Mouse (Mus musculus) inflammation-experienced regulatory T-cells, adult 16 weeks (primary cell): ENCODE measurements around the gene Asb16. TPM values are rescaled to one million over a fixed set of nuclear protein-coding genes. Genes with fewer than 3 reads are reported as not detected.

Source experiments
- polyA plus RNA-seq: library from polyadenylated mRNA; unstranded; fragments of 100-300 nt; shearing (Covaris generic); gene quantifications from one replicate; pipeline ENCODE4 v1.2.1, GENCODE M21; 2017

Gene Asb16
- not detected for polyA plus RNA-seq

DNA sequence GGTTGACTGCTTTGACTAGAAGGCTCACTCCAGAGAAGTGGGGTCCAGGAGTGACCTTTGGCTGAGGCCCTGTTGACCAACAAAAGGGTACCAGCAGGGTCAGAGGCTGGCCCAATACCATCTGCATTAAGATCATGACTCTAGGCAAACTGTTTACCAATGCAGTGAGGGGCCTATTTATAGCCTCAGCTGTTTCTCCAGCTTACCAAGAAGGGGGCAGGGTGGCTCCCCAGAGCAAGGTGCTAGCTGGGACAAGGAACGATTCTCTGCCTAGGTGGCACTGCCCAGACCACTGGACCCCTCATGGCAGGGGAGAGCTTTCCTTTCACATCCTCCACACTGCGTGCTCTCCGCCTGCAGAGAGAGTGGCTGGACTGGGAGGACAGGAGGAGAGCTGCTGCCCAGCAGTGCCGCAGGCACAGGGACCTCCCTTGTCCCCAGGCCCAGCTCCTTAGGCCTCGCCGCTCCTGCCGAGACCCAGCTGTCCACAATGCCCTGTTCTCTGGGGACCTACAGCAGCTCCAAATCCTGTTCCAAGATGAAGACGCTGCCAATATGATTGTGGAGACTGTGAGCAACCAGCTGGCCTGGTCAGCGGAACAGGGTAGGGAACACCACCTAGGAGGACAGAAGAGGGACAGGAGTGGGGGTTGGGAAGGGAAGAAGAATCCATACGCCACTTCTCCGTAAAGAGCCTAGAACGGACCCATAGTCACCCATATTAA is at the start of gene Asb16:
Asb16 (plus strand) TSS at position 224 of the 725 bp plus-strand sequence.

GRCm38 (mm10) chr11:102230006-102230741 is 38.4 kb upstream of the Asb16 start, which contains the start of gene Hdac5:
TSS of gene Hdac5 (minus strand) at chr11:102230166.

DNA sequence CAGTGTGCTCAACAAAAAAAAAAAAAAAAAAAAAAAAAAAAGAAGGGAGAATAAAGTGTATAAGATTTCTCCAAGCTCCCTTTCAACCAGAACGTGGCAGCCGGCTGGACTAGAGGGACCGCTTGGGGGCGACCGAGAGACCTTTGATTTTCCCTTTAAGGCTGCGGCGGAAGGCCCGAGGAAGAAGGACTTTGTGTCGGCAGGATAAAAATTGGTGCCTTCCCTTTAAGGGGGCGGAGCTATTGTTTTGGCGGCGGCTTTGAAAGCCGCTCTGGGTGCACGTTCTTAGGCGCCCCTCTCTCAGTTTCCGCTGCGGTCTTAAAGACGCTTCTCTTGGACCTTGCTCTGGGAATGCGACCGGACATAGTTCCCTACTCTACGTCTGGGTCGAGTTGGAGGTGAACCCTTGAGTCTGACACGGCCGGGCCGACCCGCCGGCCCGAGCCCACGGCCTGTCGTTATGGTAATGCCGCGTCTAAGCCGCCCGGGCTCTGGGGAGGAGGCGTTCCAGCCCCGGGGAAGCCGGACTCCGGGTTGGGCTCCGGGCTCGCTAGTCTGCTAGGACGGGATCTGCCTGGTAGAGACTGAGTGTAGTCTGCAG is 19.8 kb upstream of the Asb16 start, which contains the start of gene BC030867:
BC030867 (plus strand) TSS at position 253 of the 601 bp plus-strand sequence.

DNA sequence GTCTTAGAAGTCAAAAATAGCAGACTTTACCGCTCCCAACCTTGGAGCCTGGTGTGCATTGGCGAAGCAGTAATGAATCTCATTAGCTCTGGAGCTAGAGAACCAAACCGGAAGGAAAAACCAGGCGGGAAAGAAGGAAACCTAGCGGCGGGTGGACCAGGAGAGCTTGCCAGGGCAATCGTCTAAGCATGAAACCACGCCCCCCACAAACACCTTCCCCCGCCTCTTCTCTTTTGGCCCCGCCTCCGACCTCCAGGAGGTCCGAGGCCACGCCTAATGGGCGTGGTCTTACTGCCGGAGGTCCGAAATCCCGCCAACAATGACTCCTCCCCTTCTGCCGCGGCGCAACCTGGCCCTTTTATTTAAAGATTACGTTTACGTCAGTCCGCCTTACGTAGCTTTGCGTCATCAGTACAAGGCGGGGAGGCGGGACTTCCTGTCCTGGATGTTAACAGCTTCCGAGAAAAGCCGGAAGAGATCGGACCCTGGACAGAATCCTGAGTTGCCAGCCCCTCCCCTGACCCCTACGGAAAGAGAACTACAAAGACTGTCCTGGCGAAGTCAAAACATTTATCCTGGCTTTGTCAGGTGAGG is 16.1 kb downstream of the Asb16 start, which contains the start of gene Tmub2:
Tmub2 (plus strand) TSS at position 431 of the 594 bp plus-strand sequence.

GRCm38 (mm10) chr11:102296491-102297472 is 28.2 kb downstream of the Asb16 start, which contains the start of gene Atxn7l3:
TSS of gene Atxn7l3 (minus strand) at chr11:102296631.

DNA sequence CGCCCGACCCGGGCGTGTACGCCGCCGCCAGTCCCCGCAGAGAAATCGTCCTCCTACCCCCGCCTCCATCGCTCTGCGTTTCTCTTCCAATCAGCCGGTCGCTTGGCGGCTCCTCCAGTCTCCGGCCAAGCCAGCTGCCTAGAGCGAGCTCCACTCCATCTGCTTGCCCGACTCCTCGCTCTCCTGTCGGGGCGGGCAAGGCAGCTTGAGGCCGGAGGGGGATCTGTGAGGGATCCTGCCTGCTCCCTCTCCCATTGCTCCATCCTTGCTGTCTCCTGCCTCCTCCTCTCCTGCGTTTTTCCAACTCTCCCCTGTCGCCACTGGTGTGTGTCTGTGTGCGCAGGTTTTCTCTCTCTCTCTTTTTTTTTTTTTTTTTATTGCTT is 50.9 kb downstream of the Asb16 start, which contains the start of gene Ubtf:
Ubtf (minus strand) TSS at position 333 of the 383 bp plus-strand sequence.

Other genes starting within 250 kb of the Asb16 start
- not detected for gene Mpp3, start 240.3 kb upstream of the Asb16 start, polyA plus RNA-seq
- not detected for gene Cd300lg, start 227.2 kb upstream of the Asb16 start, polyA plus RNA-seq
- gene Mpp2, start 180.2 kb upstream of the Asb16 start, polyA plus RNA-seq = 6.2 TPM
- gene Ppy, start 167.4 kb upstream of the Asb16 start, polyA plus RNA-seq = not detected
- not detected for gene Pyy, start 160.9 kb upstream of the Asb16 start, polyA plus RNA-seq
- gene Nags, start 123.2 kb upstream of the Asb16 start, polyA plus RNA-seq = not detected
- 18.5 TPM for gene Tmem101, start 112.3 kb upstream of the Asb16 start, polyA plus RNA-seq
- 56.8 TPM for gene Lsm12, start 83.4 kb upstream of the Asb16 start, polyA plus RNA-seq
- gene G6pc3, start 79.1 kb upstream of the Asb16 start, polyA plus RNA-seq = 50.3 TPM
- gene Hdac5, start 38.6 kb upstream of the Asb16 start, polyA plus RNA-seq = 20.1 TPM
- 1.9 TPM for gene BC030867, start 19.9 kb upstream of the Asb16 start, polyA plus RNA-seq
- gene Tmub2, start 16.2 kb downstream of the Asb16 start, polyA plus RNA-seq = 69.7 TPM
- gene Atxn7l3, start 27.9 kb downstream of the Asb16 start, polyA plus RNA-seq = 8.1 TPM
- 112 TPM for gene Ubtf, start 51.0 kb downstream of the Asb16 start, polyA plus RNA-seq
- 1.8 TPM for gene Slc4a1, start 97.5 kb downstream of the Asb16 start, polyA plus RNA-seq
- 34.1 TPM for gene Rundc3a, start 124.7 kb downstream of the Asb16 start, polyA plus RNA-seq
- 50.6 TPM for gene Slc25a39, start 139.2 kb downstream of the Asb16 start, polyA plus RNA-seq
- 85.2 TPM for gene Grn, start 161.6 kb downstream of the Asb16 start, polyA plus RNA-seq
- not detected for gene Fam171a2, start 178.9 kb downstream of the Asb16 start, polyA plus RNA-seq
- gene Itga2b, start 201.4 kb downstream of the Asb16 start, polyA plus RNA-seq = 1.7 TPM